Mouse (Mus musculus): Measurements from ENCODE around the gene Ranbp17. TPM values are rescaled to one million over a fixed set of nuclear protein-coding genes. Genes with fewer than 3 reads are reported as not detected.

Gene Ranbp17
- total and polyA plus RNA-seq, 3 experiments: 0.51 to 8.0 (median 6.2) TPM

- Histone ChIP-seq H3K4me3 (ENCODE audit: low read depth, low read length) (no peak overlapping the region), H3K27me3 (ENCODE audit: insufficient read depth, low read length) (no peaks in the 10 kb centered on the region; the same call in 1 of the 2 replicates), H3K4me1 (ENCODE audit: insufficient read depth, low read depth, low read length) (no peaks in the 10 kb centered on the region), H3K9me3 (replicated peaks) (no peaks in the 10 kb centered on the region), H3K36me3 (replicated peaks) (no peaks in the 10 kb centered on the region)
- ATAC-seq (ENCODE audit: extremely low read depth, insufficient number of reproducible peaks, low FRiP score, poor library complexity, severe bottlenecking) (no peak), DNase-seq (ENCODE audit: low spot score) (no peak)
- TF ChIP-seq GATA1 (IDR thresholded peaks at IDR 0.05; ENCODE audit: borderline replicate concordance, low read length): no peak
- TF ChIP-seq CTCF (IDR thresholded peaks at IDR 0.05; ENCODE audit: low read depth, low read length): no peak
- TF ChIP-seq TAL1 (conservative IDR thresholded peaks at IDR 0.05; ENCODE audit: low read depth, low read length): no peak
- no peak for TF ChIP-seq POLR2AphosphoS5 (IDR thresholded peaks at IDR 0.05; ENCODE audit: insufficient replicate concordance, low read depth, low read length)
These were observed 24.0 kb upstream of the Ranbp17 start for GRCm38 (mm10) chr11:33537390-33538125.

DNA sequence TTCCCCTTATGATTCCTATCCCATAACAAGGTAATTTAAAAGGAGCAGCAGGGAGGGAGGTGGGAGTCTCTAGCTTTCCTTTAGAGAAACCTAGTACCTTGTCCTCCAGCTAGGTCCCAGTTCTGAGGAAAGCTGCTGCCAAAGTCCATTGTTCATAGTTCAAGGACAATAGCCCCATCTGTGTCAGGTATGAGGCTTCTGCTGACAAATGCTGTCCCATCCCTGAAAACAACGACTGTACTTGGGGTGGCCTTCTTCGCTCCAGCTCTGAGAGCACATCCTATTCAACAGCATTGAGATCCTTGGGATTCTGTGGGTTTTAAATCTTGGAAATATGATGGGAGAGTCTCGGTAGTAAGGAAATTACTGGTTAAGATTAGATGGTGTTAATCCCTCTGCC, 23.1 kb upstream of the Ranbp17 start:
- DNase-seq (ENCODE audit: low spot score) (no peak), ATAC-seq (ENCODE audit: extremely low read depth, insufficient number of reproducible peaks, low FRiP score, poor library complexity, severe bottlenecking) (no peak)

DNA sequence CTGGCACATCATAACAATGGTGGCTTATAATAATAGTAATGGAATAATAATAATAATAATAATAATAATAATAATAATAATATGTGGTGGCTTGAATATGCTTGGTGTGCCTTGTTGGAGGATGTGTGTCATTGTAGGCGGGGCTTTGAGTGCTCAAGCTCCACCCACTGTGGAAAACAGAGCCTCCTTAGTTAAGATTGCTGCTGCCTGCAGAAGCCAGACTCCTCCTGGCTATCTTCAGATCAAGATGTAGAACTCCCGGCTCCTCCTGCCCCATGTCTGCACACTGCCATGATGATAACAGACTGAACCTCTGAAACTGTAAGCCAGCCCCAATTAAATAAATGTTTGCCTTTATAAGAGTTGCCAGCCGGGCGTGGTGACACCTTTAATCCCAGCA, 21.0 kb upstream of the Ranbp17 start:
- H3K27me3 ChIP-seq (ENCODE audit: insufficient read depth, low read length): no peaks in the 10 kb centered on the region; the same call in 1 of the 2 replicates
- TF ChIP-seq TAL1 (conservative IDR thresholded peaks at IDR 0.05; ENCODE audit: low read depth, low read length): no peak
- TF ChIP-seq CTCF (IDR thresholded peaks at IDR 0.05; ENCODE audit: low read depth, low read length): no peak
- TF ChIP-seq GATA1 (IDR thresholded peaks at IDR 0.05; ENCODE audit: borderline replicate concordance, low read length): no peak
- TF ChIP-seq GATA2 (IDR thresholded peaks at IDR 0.05; ENCODE audit: borderline replicate concordance, low read depth, low read length): no peak
- TF ChIP-seq POLR2AphosphoS5 (IDR thresholded peaks at IDR 0.05; ENCODE audit: insufficient replicate concordance, low read depth, low read length): no peak
- DNase-seq (ENCODE audit: low spot score) (no peak), ATAC-seq (ENCODE audit: extremely low read depth, insufficient number of reproducible peaks, low FRiP score, poor library complexity, severe bottlenecking) (no peak)
- H3K4me3 ChIP-seq (ENCODE audit: low read depth, low read length): no peak overlapping the region
- no peaks in the 10 kb centered on the region for H3K36me3 ChIP-seq (replicated peaks)
- no peaks in the 10 kb centered on the region for H3K4me1 ChIP-seq (ENCODE audit: insufficient read depth, low read depth, low read length)
- H3K9me3 ChIP-seq (replicated peaks): no peaks in the 10 kb centered on the region

More for the DNA sequence above, 23.1 kb upstream of the Ranbp17 start:
- Histone ChIP-seq H3K4me3 (ENCODE audit: low read depth, low read length) (no peak overlapping the region), H3K27me3 (ENCODE audit: insufficient read depth, low read length) (no peaks in the 10 kb centered on the region; the same call in 1 of the 2 replicates), H3K4me1 (ENCODE audit: insufficient read depth, low read depth, low read length) (no peaks in the 10 kb centered on the region), H3K36me3 (replicated peaks) (no peaks in the 10 kb centered on the region), H3K9me3 (replicated peaks) (no peaks in the 10 kb centered on the region)
- TF ChIP-seq GATA2 (IDR thresholded peaks at IDR 0.05; ENCODE audit: borderline replicate concordance, low read depth, low read length) (no peak), TAL1 (conservative IDR thresholded peaks at IDR 0.05; ENCODE audit: low read depth, low read length) (no peak), CTCF (IDR thresholded peaks at IDR 0.05; ENCODE audit: low read depth, low read length) (no peak), POLR2AphosphoS5 (IDR thresholded peaks at IDR 0.05; ENCODE audit: insufficient replicate concordance, low read depth, low read length) (no peak), GATA1 (IDR thresholded peaks at IDR 0.05; ENCODE audit: borderline replicate concordance, low read length) (no peak)

- DNase-seq (ENCODE audit: low spot score): no peak
- ATAC-seq (ENCODE audit: extremely low read depth, insufficient number of reproducible peaks, low FRiP score, poor library complexity, severe bottlenecking): no peak
- no peaks in the 10 kb centered on the region; the same call in 1 of the 2 replicates for H3K27me3 ChIP-seq (ENCODE audit: insufficient read depth, low read length)
- H3K9me3 ChIP-seq (replicated peaks): no peaks in the 10 kb centered on the region
- no peaks in the 10 kb centered on the region for H3K4me1 ChIP-seq (ENCODE audit: insufficient read depth, low read depth, low read length)
- no peak overlapping the region for H3K4me3 ChIP-seq (ENCODE audit: low read depth, low read length)
- no peaks in the 10 kb centered on the region for H3K36me3 ChIP-seq (replicated peaks)
- TF ChIP-seq CTCF (IDR thresholded peaks at IDR 0.05; ENCODE audit: low read depth, low read length): no peak
- TF ChIP-seq GATA1 (IDR thresholded peaks at IDR 0.05; ENCODE audit: borderline replicate concordance, low read length): no peak
- no peak for TF ChIP-seq GATA2 (IDR thresholded peaks at IDR 0.05; ENCODE audit: borderline replicate concordance, low read depth, low read length)
- TF ChIP-seq POLR2AphosphoS5 (IDR thresholded peaks at IDR 0.05; ENCODE audit: insufficient replicate concordance, low read depth, low read length): no peak
- no peak for TF ChIP-seq TAL1 (conservative IDR thresholded peaks at IDR 0.05; ENCODE audit: low read depth, low read length)
These were observed 20.0 kb upstream of the Ranbp17 start for GRCm38 (mm10) chr11:33533577-33533976.

DNA sequence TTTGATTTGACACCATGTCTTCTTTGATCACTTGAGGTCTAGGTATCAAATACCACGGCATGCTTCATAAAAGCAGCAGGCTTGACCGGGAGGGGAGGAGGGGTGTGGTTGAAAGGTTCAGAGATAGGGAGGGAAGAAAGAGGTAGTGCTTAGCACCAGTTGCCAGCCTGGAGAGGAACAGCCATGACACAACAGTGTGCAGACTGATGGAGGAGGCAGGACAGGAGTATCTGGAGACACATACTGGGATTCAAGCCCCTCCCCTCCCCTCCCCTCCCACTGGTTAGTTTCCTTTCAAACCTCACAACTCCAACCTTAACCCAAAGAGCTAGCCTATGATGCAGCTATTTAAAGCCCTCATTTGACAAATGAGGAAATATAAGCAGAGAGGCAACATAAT, 16.0 kb upstream of the Ranbp17 start:
- H3K4me3 ChIP-seq (ENCODE audit: low read depth, low read length): no peak overlapping the region
- TF ChIP-seq POLR2AphosphoS5 (IDR thresholded peaks at IDR 0.05; ENCODE audit: insufficient replicate concordance, low read depth, low read length): no peak

DNA sequence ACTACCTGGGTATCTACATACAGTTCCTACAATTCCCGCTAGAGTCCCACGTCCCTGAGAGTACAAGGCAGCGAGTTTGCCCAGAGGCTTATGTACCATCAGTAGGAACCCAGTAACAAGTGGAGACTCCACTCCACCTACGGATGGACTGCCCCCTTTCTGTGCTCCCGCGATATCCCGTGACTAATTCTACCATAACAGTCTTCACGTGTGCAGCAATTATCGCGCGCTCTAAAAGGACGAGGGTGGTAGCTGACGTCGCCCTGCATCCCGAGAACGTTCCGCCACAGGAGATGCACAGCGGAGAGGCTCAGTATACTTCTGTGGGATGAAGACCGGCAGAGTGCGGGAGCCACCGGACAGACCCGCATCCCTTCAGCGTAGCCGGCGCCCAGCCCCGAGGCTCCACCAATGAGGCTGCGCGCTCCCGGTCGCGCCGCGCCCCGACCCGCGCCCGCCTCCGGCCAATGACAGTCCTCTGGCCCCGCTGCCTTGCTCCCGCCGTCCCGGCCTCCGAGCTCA, 631 bp downstream of the Ranbp17 start:
- DNase-seq (ENCODE audit: low spot score): peak; percentile 51

More for the DNA sequence above, 16.0 kb upstream of the Ranbp17 start:
- H3K27me3 ChIP-seq (ENCODE audit: insufficient read depth, low read length): no peaks in the 10 kb centered on the region
- no peak for ATAC-seq (ENCODE audit: extremely low read depth, insufficient number of reproducible peaks, low FRiP score, poor library complexity, severe bottlenecking)
- no peaks in the 10 kb centered on the region for H3K4me1 ChIP-seq (ENCODE audit: insufficient read depth, low read depth, low read length)
- H3K36me3 ChIP-seq (replicated peaks): no peaks in the 10 kb centered on the region
- no peak for DNase-seq (ENCODE audit: low spot score)
- no peaks in the 10 kb centered on the region for H3K9me3 ChIP-seq (replicated peaks)

More for the DNA sequence above, 631 bp downstream of the Ranbp17 start:
- H3K9me3 ChIP-seq (replicated peaks): peaks cover 13% of the 10 kb centered on the region
- peak; percentile 95 for ATAC-seq (ENCODE audit: extremely low read depth, insufficient number of reproducible peaks, low FRiP score, poor library complexity, severe bottlenecking)
- 0 out of 2 replicates have a peak, but pooled peaks cover 8% of the 10 kb centered on the region for H3K4me1 ChIP-seq (ENCODE audit: insufficient read depth, low read depth, low read length)
- peaks cover under 1% of the 10 kb centered on the region for H3K36me3 ChIP-seq (replicated peaks)
- no peak for TF ChIP-seq TAL1 (conservative IDR thresholded peaks at IDR 0.05; ENCODE audit: low read depth, low read length)
- no peak for TF ChIP-seq GATA2 (IDR thresholded peaks at IDR 0.05; ENCODE audit: borderline replicate concordance, low read depth, low read length)
- no peak for TF ChIP-seq POLR2AphosphoS5 (IDR thresholded peaks at IDR 0.05; ENCODE audit: insufficient replicate concordance, low read depth, low read length)
- no peak for TF ChIP-seq GATA1 (IDR thresholded peaks at IDR 0.05; ENCODE audit: borderline replicate concordance, low read length)
- no peak for TF ChIP-seq CTCF (IDR thresholded peaks at IDR 0.05; ENCODE audit: low read depth, low read length)
- H3K27me3 ChIP-seq (ENCODE audit: insufficient read depth, low read length): no peaks in the 10 kb centered on the region
- peak overlapping the region; percentile 78 for H3K4me3 ChIP-seq (ENCODE audit: low read depth, low read length)
